Mouse (Mus musculus) thymus, postnatal 4 days (tissue): Measurements from ENCODE around the gene Smg9.
"Not testable (repeated sequence)": the region's sequence is repeated elsewhere in the genome, so short reads cannot be mapped to it uniquely, and the experiment has no call there.

Experiments used
- DNase-seq: peaks from one replicate; pipeline ENCODE4 v3.0.0; 2021

The Smg9 gene

GRCm38 (mm10) chr7:24378049-24378701 lies 21.2 kb upstream of the Smg9 start:
- peak; percentile 62 for DNase-seq

- peak; percentile 84 for DNase-seq
These were observed 19.5 kb upstream of the Smg9 start for GRCm38 (mm10) chr7:24379934-24380333.

- no peak for DNase-seq
These were observed 19.0 kb upstream of the Smg9 start for GRCm38 (mm10) chr7:24380370-24380769.

- no peak for DNase-seq
These were observed 16.6 kb upstream of the Smg9 start for GRCm38 (mm10) chr7:24382730-24383372.

- DNase-seq: peak; percentile 42
These were observed 15.3 kb upstream of the Smg9 start for GRCm38 (mm10) chr7:24384070-24384469.

GRCm38 (mm10) chr7:24384827-24385226 lies 14.6 kb upstream of the Smg9 start:
- peak; percentile 95 for DNase-seq

GRCm38 (mm10) chr7:24387059-24387556 lies 12.3 kb upstream of the Smg9 start:
- DNase-seq: no peak

- no peak for DNase-seq
These were observed 9.8 kb upstream of the Smg9 start for GRCm38 (mm10) chr7:24389516-24390187.

GRCm38 (mm10) chr7:24390512-24390911 lies 8.9 kb upstream of the Smg9 start:
- no peak for DNase-seq

GRCm38 (mm10) chr7:24391077-24391476 lies 8.3 kb upstream of the Smg9 start:
- DNase-seq: no peak

GRCm38 (mm10) chr7:24391687-24392086 lies 7.7 kb upstream of the Smg9 start:
- DNase-seq: no peak

- DNase-seq: no peak
These were observed 5.4 kb upstream of the Smg9 start for GRCm38 (mm10) chr7:24394054-24394453.

GRCm38 (mm10) chr7:24394475-24395161 lies 4.8 kb upstream of the Smg9 start:
- DNase-seq: peak; percentile 55

- DNase-seq: no peak
These were observed 2.6 kb upstream of the Smg9 start for GRCm38 (mm10) chr7:24396832-24397231.

- DNase-seq: no peak
These were observed 980 bp upstream of the Smg9 start for GRCm38 (mm10) chr7:24398364-24398913.

GRCm38 (mm10) chr7:24400082-24400452 lies 648 bp downstream of the Smg9 start:
- DNase-seq: no peak

GRCm38 (mm10) chr7:24400489-24400888 lies 1.1 kb downstream of the Smg9 start:
- not testable (repeated sequence) for DNase-seq

GRCm38 (mm10) chr7:24402851-24403250 lies 3.4 kb downstream of the Smg9 start:
- no peak for DNase-seq

GRCm38 (mm10) chr7:24405649-24406048 lies 6.2 kb downstream of the Smg9 start:
- DNase-seq: no peak

GRCm38 (mm10) chr7:24406528-24407344 lies 7.3 kb downstream of the Smg9 start:
- DNase-seq: peak; percentile 81

GRCm38 (mm10) chr7:24408186-24408585 lies 8.8 kb downstream of the Smg9 start:
- DNase-seq: no peak

GRCm38 (mm10) chr7:24410123-24410522 lies 10.7 kb downstream of the Smg9 start:
- DNase-seq: no peak
